Mouse (Mus musculus) forebrain, postnatal 0 days (tissue): ENCODE measurements around the gene Fam126b. TPM values are rescaled to one million over a fixed set of nuclear protein-coding genes. Genes with fewer than 3 reads are reported as not detected.

Experiments used
- ATAC-seq: fragments of 200-750 bp; cut with Nextera tagmentation; 2 replicates; pipeline ENCODE4 v1.8.0; 2017; ENCODE audit warnings: mild to moderate bottlenecking, moderate library complexity
- DNase-seq: peaks from one replicate; pipeline ENCODE4 v3.0.0-alpha.2; 2015
- H3K27ac ChIP-seq: fragments of 300-500 bp; sonication (generic); 2 replicates; pipeline ENCODE4 v1.5.1; 2014; ENCODE audit warnings: low read depth, mild to moderate bottlenecking, antibody characterized with exemption, low read length, moderate library complexity, mixed read lengths
- H3K27me3 ChIP-seq: fragments of 300-500 bp; sonication (generic); 2 replicates; pipeline ENCODE4 v1.6.1; 2014; ENCODE audit warnings: mild to moderate bottlenecking, low read length, mixed read lengths; ENCODE audit not compliant: insufficient read depth
- H3K36me3 ChIP-seq: fragments of 300-500 bp; sonication (generic); 2 replicates; pipeline ENCODE4 v1.6.1; 2014; ENCODE audit warnings: mild to moderate bottlenecking, moderate library complexity; ENCODE audit not compliant: insufficient read depth
- H3K4me1 ChIP-seq: fragments of 300-500 bp; sonication (generic); 2 replicates; pipeline ENCODE4 v1.6.1; 2014; ENCODE audit warnings: antibody characterized with exemption; ENCODE audit not compliant: insufficient read depth
- H3K4me2 ChIP-seq: fragments of 300-500 bp; sonication (generic); 2 replicates; pipeline ENCODE4 v1.6.1; 2014; ENCODE audit warnings: low read depth, mild to moderate bottlenecking, moderate library complexity
- H3K4me3 ChIP-seq: fragments of 300-500 bp; sonication (generic); 2 replicates; pipeline ENCODE4 v1.5.1; 2014; ENCODE audit warnings: low read depth, low read length, mixed read lengths
- H3K9ac ChIP-seq: fragments of 300-500 bp; sonication (generic); 2 replicates; pipeline ENCODE4 v1.6.1; 2014; ENCODE audit warnings: mild to moderate bottlenecking
- H3K9me3 ChIP-seq: fragments of 300-500 bp; sonication (generic); 2 replicates; pipeline ENCODE4 v1.6.1; 2016; ENCODE audit warnings: low read length
- CTCF ChIP-seq: sonication (generic); IDR thresholded peaks from 2 replicates; pipeline ENCODE4 v1.5.1; 2016; ENCODE audit warnings: antibody characterized with exemption, control low read depth, low read depth
- WGBS: fragments of 180-500 bp; shearing (Covaris S2); extraction: QIAGEN DNeasy Blood & Tissue Kit; methylation state at CpG from one replicate; pipeline ENCODE4 v1.1.7; 2014; 5-methylcytosine and 5-hydroxymethylcytosine counted together
- polyA plus RNA-seq: library from polyadenylated mRNA; unstranded; fragments of >200 nt; fragmentation: Nextera tagmentation; extraction: Ambion mirVana; gene quantifications from 2 replicates; pipeline ENCODE4 v1.2.1, GENCODE M21; 2015
- total RNA-seq: library from RNA; depleted of rRNA; stranded (reverse); fragments of >200 nt; gene quantifications from 2 replicates; pipeline ENCODE4 v1.2.3, GENCODE M21; 2014

Gene Fam126b
- total and polyA plus RNA-seq, 2 experiments from 2014 or later: 12.5 to 25.4 TPM

DNA sequence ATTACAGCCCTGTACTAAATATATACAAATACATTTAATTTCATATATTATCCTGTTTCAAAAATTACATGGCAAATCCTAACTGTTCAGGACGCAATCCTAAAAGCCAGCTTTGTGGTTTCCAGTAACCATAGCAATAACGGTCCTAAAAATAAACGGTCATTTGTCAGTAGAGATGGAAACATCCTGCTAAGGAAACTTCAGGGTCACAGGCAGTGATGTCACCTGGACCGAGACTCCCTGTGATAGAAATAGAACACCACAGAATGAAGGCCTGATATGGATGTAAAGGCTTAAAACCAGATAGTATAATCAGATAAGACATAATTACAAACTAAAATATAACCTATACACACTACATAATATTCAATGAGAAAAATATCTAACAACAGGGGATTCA, 17.6 kb upstream of the Fam126b start:
- 82% methylated on average over 4 of the region's 4 CpGs for WGBS
- Histone ChIP-seq H3K27me3 (no peaks in the 10 kb centered on the region), H3K4me3 (no peak overlapping the region), H3K4me1 (no peaks in the 10 kb centered on the region), H3K9me3 (no peaks in the 10 kb centered on the region), H3K4me2 (no peak overlapping the region), H3K9ac (no peak overlapping the region), H3K27ac (no peak overlapping the region), H3K36me3 (no peaks in the 10 kb centered on the region)
- no peak for DNase-seq
- ATAC-seq: no peak
- no peak for TF ChIP-seq CTCF

DNA sequence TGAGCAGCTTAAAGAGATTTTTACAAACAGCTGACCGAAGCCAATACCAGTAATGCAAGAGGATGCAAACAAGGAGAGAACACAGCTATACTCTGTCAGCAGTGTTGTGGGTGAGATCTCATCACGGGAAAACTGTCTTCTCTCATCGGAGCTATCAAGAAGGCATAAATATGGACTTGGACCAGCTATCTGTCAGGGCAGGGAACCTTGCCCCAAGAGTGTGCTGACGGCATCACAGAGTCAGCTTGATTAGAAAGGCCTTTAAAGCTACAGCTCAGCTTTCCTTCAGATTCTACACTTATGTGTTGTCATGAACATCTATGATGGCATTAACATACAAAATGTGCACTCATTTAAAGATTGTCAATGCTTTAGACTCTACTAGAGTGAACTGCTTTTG, 16.6 kb upstream of the Fam126b start:
- H3K9me3 ChIP-seq: no peaks in the 10 kb centered on the region
- no peak overlapping the region for H3K9ac ChIP-seq
- no peak overlapping the region for H3K4me3 ChIP-seq
- no peaks in the 10 kb centered on the region for H3K36me3 ChIP-seq
- H3K27me3 ChIP-seq: no peaks in the 10 kb centered on the region
- H3K4me1 ChIP-seq: no peaks in the 10 kb centered on the region
- ATAC-seq: no peak
- 87% methylated on average over 4 of the region's 4 CpGs for WGBS
- no peak overlapping the region for H3K4me2 ChIP-seq
- DNase-seq: no peak
- no peak for TF ChIP-seq CTCF
- H3K27ac ChIP-seq: no peak overlapping the region

DNA sequence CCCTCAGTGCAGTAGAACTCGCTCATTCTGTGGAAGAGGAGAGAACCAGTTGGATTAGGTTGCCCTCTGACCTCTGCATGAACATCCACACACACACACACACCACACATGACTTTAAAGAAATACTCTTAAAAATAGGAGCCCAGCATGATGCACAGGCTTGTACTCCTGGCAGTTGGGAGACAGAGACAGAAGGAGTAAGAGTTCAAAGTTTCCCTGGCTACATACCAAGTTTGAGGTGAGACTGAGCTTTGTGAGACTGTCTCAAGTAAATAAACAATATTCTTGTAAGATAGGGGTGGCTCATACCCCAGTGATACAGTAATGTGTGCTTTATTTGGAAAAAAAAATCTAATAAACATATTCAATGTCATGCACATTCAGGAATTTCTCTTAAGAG, 1.4 kb upstream of the Fam126b start:
- H3K9ac ChIP-seq: peak overlapping the region; percentile 82; the same call in 1 of the 2 replicates
- H3K4me3 ChIP-seq: no peak overlapping the region
- no peak for TF ChIP-seq CTCF
- peaks cover 6% of the 10 kb centered on the region; the same call in 1 of the 2 replicates for H3K36me3 ChIP-seq
- H3K27ac ChIP-seq: no peak overlapping the region
- H3K4me1 ChIP-seq: peaks cover 8% of the 10 kb centered on the region; the same call in 1 of the 2 replicates
- no peaks in the 10 kb centered on the region for H3K9me3 ChIP-seq
- no peak for DNase-seq
- peak overlapping the region; percentile 75; the same call in 1 of the 2 replicates for H3K4me2 ChIP-seq
- no peaks in the 10 kb centered on the region for H3K27me3 ChIP-seq
- WGBS: 96% methylated on average over 1 of the region's 1 CpGs
- no peak for ATAC-seq

DNA sequence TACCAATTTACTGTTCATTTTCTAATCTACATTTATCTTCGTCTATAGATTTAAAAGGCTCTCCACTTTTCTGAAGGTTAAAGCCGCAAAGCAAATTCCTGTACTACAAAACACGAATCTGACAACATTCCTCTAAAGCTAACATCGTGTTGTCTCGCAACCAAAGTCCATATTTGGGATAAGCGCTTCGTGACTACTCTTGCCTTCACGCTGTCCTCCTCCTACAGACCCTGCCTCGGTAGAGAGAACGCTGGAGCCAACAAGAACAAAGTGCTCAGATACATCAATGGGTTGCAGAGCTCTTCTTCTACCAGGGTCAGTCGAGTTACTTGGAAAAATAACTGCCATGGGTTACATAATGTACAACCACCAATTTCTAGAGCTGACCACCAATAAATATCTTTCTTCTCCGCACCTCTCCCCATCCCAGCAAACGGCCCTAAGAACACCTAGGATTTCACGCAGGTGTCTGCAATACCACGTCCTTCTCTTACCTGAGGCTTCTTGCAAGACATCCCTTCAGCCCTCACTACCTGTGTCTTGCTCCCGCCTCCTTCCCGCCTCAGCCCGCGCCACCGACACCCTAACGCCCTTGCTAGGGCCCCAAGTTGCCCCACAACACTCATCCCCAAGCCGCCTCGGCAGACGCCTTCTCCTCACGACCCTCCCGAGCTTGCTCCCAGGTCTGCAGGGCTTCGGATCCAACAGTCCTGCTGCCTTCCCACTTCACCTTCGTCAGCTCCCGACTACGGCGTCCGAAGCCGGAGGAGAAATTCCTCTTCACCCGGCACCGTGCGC, 551 bp downstream of the Fam126b start:
- Histone ChIP-seq H3K9me3 (no peaks in the 10 kb centered on the region), H3K9ac (peak overlapping the region; percentile 82), H3K4me3 (peak overlapping the region; percentile 92), H3K27me3 (no peaks in the 10 kb centered on the region), H3K36me3 (no peaks in the 10 kb centered on the region), H3K4me2 (peak overlapping the region; percentile 75), H3K4me1 (peaks cover 8% of the 10 kb centered on the region; the same call in 1 of the 2 replicates), H3K27ac (peak overlapping the region; percentile 91)
- WGBS: 5% methylated on average over 35 of the region's 36 CpGs
- DNase-seq (peak; percentile 24), ATAC-seq (peak; percentile 72)
- TF ChIP-seq CTCF: no peak

- 80% methylated on average over 1 of the region's 1 CpGs for WGBS
- Histone ChIP-seq H3K4me2 (no peak overlapping the region), H3K36me3 (no peaks in the 10 kb centered on the region), H3K9ac (no peak overlapping the region), H3K9me3 (no peaks in the 10 kb centered on the region), H3K4me1 (peaks cover 8% of the 10 kb centered on the region; the same call in 1 of the 2 replicates), H3K27me3 (no peaks in the 10 kb centered on the region), H3K4me3 (no peak overlapping the region), H3K27ac (no peak overlapping the region)
- DNase-seq (peak; percentile 13), ATAC-seq (no peak)
- TF ChIP-seq CTCF: peak; percentile 40
These were observed 1.9 kb downstream of the Fam126b start for GRCm38 (mm10) chr1:58584271-58584670.

DNA sequence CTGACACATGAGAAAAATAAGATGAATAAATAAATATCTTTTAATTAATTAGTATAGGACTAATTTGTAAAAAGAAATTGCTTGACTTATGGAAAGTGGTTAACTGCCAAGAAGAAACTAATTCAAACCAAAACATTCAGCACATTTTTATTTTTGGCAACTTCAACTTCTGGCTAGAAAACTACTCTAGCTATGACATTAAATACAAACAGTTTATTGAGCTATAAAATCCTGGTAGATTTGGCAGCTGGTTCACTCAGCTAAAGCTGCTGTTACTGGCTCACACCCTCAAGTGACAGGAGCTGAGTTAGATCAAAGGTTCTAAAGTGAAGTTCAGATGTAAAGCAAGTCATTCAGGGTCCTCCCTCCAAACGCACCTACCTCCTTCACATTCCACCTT, 3.5 kb downstream of the Fam126b start:
- Histone ChIP-seq H3K4me1 (peaks cover 7% of the 10 kb centered on the region; the same call in 1 of the 2 replicates), H3K9ac (no peak overlapping the region), H3K9me3 (no peaks in the 10 kb centered on the region), H3K27ac (no peak overlapping the region), H3K27me3 (no peaks in the 10 kb centered on the region), H3K4me2 (no peak overlapping the region), H3K36me3 (no peaks in the 10 kb centered on the region), H3K4me3 (no peak overlapping the region)
- WGBS: 71% methylated on average over 1 of the region's 1 CpGs
- no peak for ATAC-seq
- no peak for TF ChIP-seq CTCF
- peak; percentile 10 for DNase-seq

- Histone ChIP-seq H3K9me3 (no peaks in the 10 kb centered on the region), H3K4me3 (no peak overlapping the region), H3K36me3 (no peaks in the 10 kb centered on the region), H3K27me3 (no peaks in the 10 kb centered on the region), H3K4me1 (no peaks in the 10 kb centered on the region), H3K27ac (no peak overlapping the region), H3K4me2 (no peak overlapping the region), H3K9ac (no peak overlapping the region)
- WGBS: 86% methylated on average over 2 of the region's 2 CpGs
- peak; percentile 23 for DNase-seq
- peak; percentile 63 for TF ChIP-seq CTCF
- ATAC-seq: no peak
These were observed 6.9 kb downstream of the Fam126b start for GRCm38 (mm10) chr1:58579179-58579578.
